Mouse (Mus musculus) G1E (cell line): ENCODE measurements at regions not wholly inside any gene's neighbourhood (a gene's known extent, or its start where the extent isn't known, plus 50 kb on each side); places are given as distances from the start of the nearest gene placed in this dataset.

Experiments used
- ATAC-seq: 2 replicates; pipeline ENCODE4 v1.8.0; 2016; ENCODE audit warnings: mild to moderate bottlenecking; ENCODE audit not compliant: insufficient number of reproducible peaks, poor library complexity, low FRiP score, severe bottlenecking; ENCODE audit errors: extremely low read depth
- DNase-seq: peaks from one replicate; pipeline ENCODE4 v3.0.0; 2012; ENCODE audit warnings: low spot score
- H3K27me3 ChIP-seq: 2 replicates; pipeline ENCODE4 v1.6.1; 2012; ENCODE audit warnings: mild to moderate bottlenecking, low read length, inconsistent platforms; ENCODE audit not compliant: insufficient read depth
- H3K36me3 ChIP-seq: replicated peaks from 2 replicates; pipeline ENCODE3; 2012; ENCODE audit warnings: mild to moderate bottlenecking, inconsistent platforms
- H3K4me1 ChIP-seq: 2 replicates; pipeline ENCODE4 v1.6.1; 2012; ENCODE audit warnings: low read depth, low read length, inconsistent platforms, mixed read lengths; ENCODE audit not compliant: insufficient read depth
- H3K4me3 ChIP-seq: 2 replicates; pipeline ENCODE4 v1.5.1; 2012; ENCODE audit warnings: low read depth, mild to moderate bottlenecking, inconsistent platforms, low read length, moderate library complexity, mixed read lengths
- H3K9me3 ChIP-seq: replicated peaks from 2 replicates; pipeline ENCODE4 v1.6.1; 2012; ENCODE audit warnings: inconsistent platforms
- CTCF ChIP-seq: IDR thresholded peaks from 2 replicates; pipeline ENCODE4 v1.5.1; 2012; ENCODE audit warnings: low read depth, low read length, inconsistent platforms, mixed read lengths
- GATA1 ChIP-seq: IDR thresholded peaks from 2 replicates; pipeline ENCODE4 v1.6.1; 2012; ENCODE audit warnings: borderline replicate concordance, low read length, inconsistent platforms, mixed read lengths
- GATA2 ChIP-seq: IDR thresholded peaks from 2 replicates; pipeline ENCODE4 v1.6.1; 2012; ENCODE audit warnings: low read depth, low read length, inconsistent platforms, borderline replicate concordance
- POLR2AphosphoS5 ChIP-seq: IDR thresholded peaks from 2 replicates; pipeline ENCODE4 v1.6.1; 2012; ENCODE audit warnings: low read depth, low read length, inconsistent platforms; ENCODE audit not compliant: insufficient replicate concordance
- TAL1 ChIP-seq: conservative IDR thresholded peaks from 2 replicates; pipeline ENCODE4 v1.6.1; 2012; ENCODE audit warnings: low read depth, low read length, inconsistent platforms, mixed read lengths

DNA sequence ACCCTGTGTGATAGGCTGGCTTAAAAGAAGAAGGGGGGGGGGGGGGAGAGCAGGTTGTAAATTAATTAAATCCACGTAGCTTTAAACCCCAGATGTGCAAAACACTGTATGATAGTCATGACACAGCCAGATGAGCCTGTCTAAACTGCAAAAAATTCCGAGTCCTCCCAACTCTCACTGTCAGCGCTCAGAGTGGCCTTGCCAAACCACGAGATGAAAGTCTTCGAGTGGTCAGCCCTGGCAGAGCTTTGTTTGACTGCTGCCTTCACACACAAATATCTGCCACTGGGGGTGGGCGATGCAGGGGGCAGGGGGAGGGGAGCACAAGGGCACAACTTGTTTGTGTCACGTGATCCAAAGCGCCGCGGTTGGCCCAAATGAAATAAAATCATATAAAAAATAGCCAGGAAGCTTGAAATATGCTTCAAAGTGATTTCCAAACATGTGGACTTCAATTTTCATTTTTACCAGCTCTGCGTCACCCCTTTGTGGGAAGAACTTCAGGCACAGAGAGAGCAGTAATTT lies 396.5 kb upstream of the Jarid2 start:
- ATAC-seq (no peak), DNase-seq (no peak)
- Histone ChIP-seq H3K4me1 (no peaks in the 10 kb centered on the region), H3K4me3 (no peak overlapping the region), H3K36me3 (no peaks in the 10 kb centered on the region), H3K27me3 (peaks cover 5% of the 10 kb centered on the region; the same call in 1 of the 2 replicates), H3K9me3 (no peaks in the 10 kb centered on the region)
- TF ChIP-seq GATA2 (no peak), CTCF (no peak), POLR2AphosphoS5 (no peak), TAL1 (no peak), GATA1 (no peak)

DNA sequence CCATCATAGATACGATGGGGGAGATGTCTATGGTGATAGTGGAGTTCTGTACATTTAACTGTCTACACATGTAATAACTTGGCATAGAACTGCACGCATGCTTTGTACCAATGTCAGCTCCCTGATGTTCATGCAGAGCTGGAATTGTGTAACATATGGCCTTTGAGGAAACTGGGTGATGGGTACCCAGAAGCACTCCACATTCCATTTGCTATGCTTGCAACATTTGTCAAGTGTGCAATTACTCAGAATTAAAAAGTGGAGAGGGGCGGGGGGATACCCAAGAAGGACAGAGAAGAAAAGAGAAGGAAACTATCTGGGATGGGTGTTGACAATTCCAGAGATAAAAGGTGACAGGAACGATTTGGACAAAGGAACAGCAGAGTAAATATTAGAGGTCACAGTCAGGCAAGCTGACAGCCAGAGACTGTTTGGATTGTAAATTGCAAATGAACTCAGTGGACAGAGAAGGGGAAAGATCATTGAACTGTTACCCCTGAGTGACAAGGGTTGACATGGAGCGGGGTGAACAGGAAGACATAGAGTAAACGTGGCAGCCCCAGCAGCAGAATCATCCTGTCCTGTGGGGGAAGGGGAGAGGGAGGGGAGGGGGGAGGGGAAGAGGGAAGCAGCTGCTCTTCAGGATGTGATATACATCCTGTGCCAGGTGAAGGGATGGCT lies 390.1 kb upstream of the Jarid2 start:
- ATAC-seq (no peak), DNase-seq (no peak)
- TF ChIP-seq CTCF (no peak), POLR2AphosphoS5 (no peak), GATA1 (no peak), TAL1 (no peak), GATA2 (no peak)
- no peak overlapping the region for H3K4me3 ChIP-seq
- peaks cover 7% of the 10 kb centered on the region; the same call in 1 of the 2 replicates for H3K27me3 ChIP-seq
- H3K4me1 ChIP-seq: no peaks in the 10 kb centered on the region
- H3K9me3 ChIP-seq: no peaks in the 10 kb centered on the region
- H3K36me3 ChIP-seq: no peaks in the 10 kb centered on the region

DNA sequence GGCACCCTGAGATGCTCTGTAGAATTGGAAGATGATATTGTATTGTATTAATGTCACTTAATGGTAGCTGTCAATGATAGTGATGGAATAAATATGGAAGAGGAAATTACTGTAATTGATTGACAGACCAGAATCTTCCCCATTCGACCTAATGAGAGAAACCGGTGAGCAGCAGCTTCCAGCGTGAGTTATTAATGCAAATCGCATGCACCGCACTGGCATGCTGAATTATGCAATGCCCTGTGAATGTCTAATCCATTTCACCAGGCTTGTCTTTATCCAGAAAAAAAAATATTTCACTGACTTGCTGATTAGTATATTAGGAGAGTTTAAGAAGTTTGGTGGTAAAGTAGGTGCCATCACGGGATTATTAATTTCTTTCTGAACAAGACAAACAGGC lies 384.2 kb upstream of the Jarid2 start:
- H3K4me3 ChIP-seq: no peak overlapping the region
- no peaks in the 10 kb centered on the region for H3K9me3 ChIP-seq
- H3K36me3 ChIP-seq: no peaks in the 10 kb centered on the region
- DNase-seq: no peak
- no peak for ATAC-seq
- H3K4me1 ChIP-seq: no peaks in the 10 kb centered on the region
- H3K27me3 ChIP-seq: 0 out of 2 replicates have a peak, but pooled peaks cover 3% of the 10 kb centered on the region
- TF ChIP-seq GATA2: no peak
- no peak for TF ChIP-seq GATA1
- TF ChIP-seq CTCF: no peak
- no peak for TF ChIP-seq TAL1
- no peak for TF ChIP-seq POLR2AphosphoS5

GRCm38 (mm10) chr13:44346636-44347035 lies 382.6 kb upstream of the Jarid2 start:
- no peak for ATAC-seq
- 0 out of 2 replicates have a peak, but pooled peaks cover 3% of the 10 kb centered on the region for H3K27me3 ChIP-seq
- H3K36me3 ChIP-seq: no peaks in the 10 kb centered on the region
- H3K4me3 ChIP-seq: no peak overlapping the region
- no peaks in the 10 kb centered on the region for H3K9me3 ChIP-seq
- no peaks in the 10 kb centered on the region for H3K4me1 ChIP-seq
- no peak for DNase-seq
- no peak for TF ChIP-seq GATA2
- no peak for TF ChIP-seq POLR2AphosphoS5
- no peak for TF ChIP-seq CTCF
- TF ChIP-seq TAL1: no peak
- no peak for TF ChIP-seq GATA1

- H3K4me3 ChIP-seq: no peak overlapping the region
Measured at GRCm38 (mm10) chr13:44347662-44348061, 381.6 kb upstream of the Jarid2 start.

GRCm38 (mm10) chr13:44353899-44354298 lies 375.4 kb upstream of the Jarid2 start:
- DNase-seq (no peak), ATAC-seq (no peak)
- no peak for TF ChIP-seq GATA2
- no peak for TF ChIP-seq GATA1
- Histone ChIP-seq H3K4me3 (no peak overlapping the region), H3K4me1 (no peaks in the 10 kb centered on the region), H3K9me3 (no peaks in the 10 kb centered on the region), H3K27me3 (peaks cover 3% of the 10 kb centered on the region; the same call in 1 of the 2 replicates), H3K36me3 (no peaks in the 10 kb centered on the region)

More at GRCm38 (mm10) chr13:44347662-44348061, 381.6 kb upstream of the Jarid2 start:
- no peaks in the 10 kb centered on the region for H3K9me3 ChIP-seq
- TF ChIP-seq GATA1: no peak
- TF ChIP-seq TAL1: no peak
- no peak for TF ChIP-seq GATA2
- TF ChIP-seq CTCF: no peak
- TF ChIP-seq POLR2AphosphoS5: no peak
- no peaks in the 10 kb centered on the region for H3K36me3 ChIP-seq
- H3K4me1 ChIP-seq: no peaks in the 10 kb centered on the region
- H3K27me3 ChIP-seq: 0 out of 2 replicates have a peak, but pooled peaks cover 1% of the 10 kb centered on the region
- DNase-seq (no peak), ATAC-seq (no peak)

GRCm38 (mm10) chr13:44355771-44356221 lies 373.5 kb upstream of the Jarid2 start:
- ATAC-seq: no peak

More at GRCm38 (mm10) chr13:44355771-44356221, 373.5 kb upstream of the Jarid2 start:
- Histone ChIP-seq H3K27me3 (peaks cover 3% of the 10 kb centered on the region; the same call in 1 of the 2 replicates), H3K4me3 (no peak overlapping the region), H3K4me1 (no peaks in the 10 kb centered on the region), H3K36me3 (no peaks in the 10 kb centered on the region), H3K9me3 (no peaks in the 10 kb centered on the region)
- no peak for DNase-seq
- TF ChIP-seq TAL1: no peak
- TF ChIP-seq CTCF: no peak
